Mouse (Mus musculus): ENCODE data around the gene Pdlim7.

- TF ChIP-seq CTCF (IDR thresholded peaks at IDR 0.05; ENCODE audit: extremely low read depth, insufficient read length, insufficient replicate concordance, low read depth, low read length): no peak
- TF ChIP-seq POLR2A (IDR thresholded peaks at IDR 0.05; ENCODE audit: low read depth, low read length): no peak
These were observed 7.7 kb downstream of the Pdlim7 start for GRCm38 (mm10) chr13:55505810-55506209.
